Mouse (Mus musculus): ENCODE data around the gene Nolc1. TPM values are rescaled to one million over a fixed set of nuclear protein-coding genes. Genes with fewer than 3 reads are reported as not detected.

The Nolc1 gene
- 7.0 TPM for polyA plus RNA-seq (2014; fragmentation: Illumina TruSeq; extraction: RNeasy Lipid Tissue Mini Kit (QIAGEN cat#74804); ENCODE audit: low read depth, low replicate concordance)

GRCm38 (mm10) chr19:46075616-46076607 lies at the start of gene Nolc1:
Nolc1 (plus strand) TSS chr19:46075863.

GRCm38 (mm10) chr19:46044271-46044992 lies 31.2 kb upstream of the Nolc1 start, which contains the start of gene Pprc1:
Pprc1 (plus strand) TSS chr19:46044886.

GRCm38 (mm10) chr19:46044993-46045695 lies 30.5 kb upstream of the Nolc1 start, which contains the start of gene Ldb1:
Ldb1 (minus strand) TSS chr19:46045214.

GRCm38 (mm10) chr19:46131694-46132525 lies 56.2 kb downstream of the Nolc1 start, which contains the start of gene Elovl3:
Elovl3 (plus strand) TSS chr19:46131897.

Other genes starting within 250 kb of the Nolc1 start
- gene Armh3, start 77.4 kb upstream of the Nolc1 start, polyA plus RNA-seq (2014; fragmentation: Illumina TruSeq; extraction: RNeasy Lipid Tissue Mini Kit (QIAGEN cat#74804); ENCODE audit: low read depth, low replicate concordance), result 9.2 TPM
- not detected for gene Hps6, start 72.4 kb upstream of the Nolc1 start, polyA plus RNA-seq (2014; fragmentation: Illumina TruSeq; extraction: RNeasy Lipid Tissue Mini Kit (QIAGEN cat#74804); ENCODE audit: low read depth, low replicate concordance)
- 5.7 TPM for gene Pprc1, start 31.0 kb upstream of the Nolc1 start, polyA plus RNA-seq (2014; fragmentation: Illumina TruSeq; extraction: RNeasy Lipid Tissue Mini Kit (QIAGEN cat#74804); ENCODE audit: low read depth, low replicate concordance)
- gene Ldb1, start 30.6 kb upstream of the Nolc1 start, polyA plus RNA-seq (2014; fragmentation: Illumina TruSeq; extraction: RNeasy Lipid Tissue Mini Kit (QIAGEN cat#74804); ENCODE audit: low read depth, low replicate concordance), result 5.3 TPM
- gene Elovl3, start 56.0 kb downstream of the Nolc1 start, polyA plus RNA-seq (2014; fragmentation: Illumina TruSeq; extraction: RNeasy Lipid Tissue Mini Kit (QIAGEN cat#74804); ENCODE audit: low read depth, low replicate concordance), result 0.25 TPM
- not detected for gene Pitx3, start 72.5 kb downstream of the Nolc1 start, polyA plus RNA-seq (2014; fragmentation: Illumina TruSeq; extraction: RNeasy Lipid Tissue Mini Kit (QIAGEN cat#74804); ENCODE audit: low read depth, low replicate concordance)
- 51.0 TPM for gene Gbf1, start 76.6 kb downstream of the Nolc1 start, polyA plus RNA-seq (2014; fragmentation: Illumina TruSeq; extraction: RNeasy Lipid Tissue Mini Kit (QIAGEN cat#74804); ENCODE audit: low read depth, low replicate concordance)
- gene Nfkb2, start 228.5 kb downstream of the Nolc1 start, polyA plus RNA-seq (2014; fragmentation: Illumina TruSeq; extraction: RNeasy Lipid Tissue Mini Kit (QIAGEN cat#74804); ENCODE audit: low read depth, low replicate concordance), result 0.14 TPM

Data from testis, adult 10 weeks (tissue).